Mouse (Mus musculus): Measurements from ENCODE around the gene Itgad.

- TF ChIP-seq CTCF (IDR thresholded peaks at IDR 0.05; ENCODE audit: borderline replicate concordance, control insufficient read depth, extremely low read depth, insufficient read depth, low read length, poor library complexity) = no peak
- no peak for TF ChIP-seq POLR2A (IDR thresholded peaks at IDR 0.05; ENCODE audit: control insufficient read depth, extremely low read depth, insufficient read depth, low read length, poor library complexity)
Measured at GRCm38 (mm10) chr7:128154924-128155323, 748 bp downstream of the Itgad start.
